Mouse (Mus musculus) midbrain, embryonic 15.5 days (tissue): ENCODE data around the gene Prdm11. TPM values are rescaled to one million over a fixed set of nuclear protein-coding genes. Genes with fewer than 3 reads are reported as not detected.

Experiments used
- ATAC-seq: fragments of 200-750 bp; cut with Nextera tagmentation; replicated peaks from 2 replicates; pipeline ENCODE4 v1.8.0; 2017; ENCODE audit warnings: moderate TSS enrichment
- H3K27ac ChIP-seq: fragments of 300-500 bp; sonication (generic); 2 replicates; pipeline ENCODE4 v1.5.1; 2015; ENCODE audit warnings: mild to moderate bottlenecking, inconsistent platforms
- H3K27me3 ChIP-seq: fragments of 300-500 bp; sonication (generic); replicated peaks from 2 replicates; pipeline ENCODE4 v1.6.1; 2015; ENCODE audit warnings: inconsistent platforms
- H3K36me3 ChIP-seq: fragments of 300-500 bp; sonication (generic); replicated peaks from 2 replicates; pipeline ENCODE4 v1.6.1; 2015; ENCODE audit warnings: inconsistent platforms
- H3K4me1 ChIP-seq: fragments of 300-500 bp; sonication (generic); 2 replicates; pipeline ENCODE4 v1.6.1; 2015; ENCODE audit warnings: inconsistent platforms
- H3K4me2 ChIP-seq: fragments of 300-500 bp; sonication (generic); 2 replicates; pipeline ENCODE4 v1.6.1; 2015; ENCODE audit warnings: inconsistent platforms, mild to moderate bottlenecking, moderate library complexity
- H3K4me3 ChIP-seq: fragments of 300-500 bp; sonication (generic); 2 replicates; pipeline ENCODE4 v1.5.1; 2015; ENCODE audit warnings: mild to moderate bottlenecking, inconsistent platforms
- H3K9ac ChIP-seq: fragments of 300-500 bp; sonication (generic); 2 replicates; pipeline ENCODE4 v1.6.1; 2015; ENCODE audit warnings: mild to moderate bottlenecking, inconsistent platforms
- H3K9me3 ChIP-seq: fragments of 300-500 bp; sonication (generic); 2 replicates; pipeline ENCODE4 v1.6.1; 2016; ENCODE audit warnings: inconsistent platforms
- WGBS: fragments of 180-500 bp; shearing (Covaris S2); methylation state at CpG from one replicate; pipeline ENCODE4 v1.1.7; 2015; ENCODE audit warnings: mixed read lengths; 5-methylcytosine and 5-hydroxymethylcytosine counted together
- polyA plus RNA-seq: library from polyadenylated mRNA; unstranded; fragments of >200 nt; fragmentation: Nextera tagmentation; extraction: Ambion mirVana; gene quantifications from 2 replicates; pipeline ENCODE4 v1.2.1, GENCODE M21; 2015

Prdm11 gene
- polyA plus RNA-seq, 1 experiment from 2014 or later = 3.5 TPM

DNA sequence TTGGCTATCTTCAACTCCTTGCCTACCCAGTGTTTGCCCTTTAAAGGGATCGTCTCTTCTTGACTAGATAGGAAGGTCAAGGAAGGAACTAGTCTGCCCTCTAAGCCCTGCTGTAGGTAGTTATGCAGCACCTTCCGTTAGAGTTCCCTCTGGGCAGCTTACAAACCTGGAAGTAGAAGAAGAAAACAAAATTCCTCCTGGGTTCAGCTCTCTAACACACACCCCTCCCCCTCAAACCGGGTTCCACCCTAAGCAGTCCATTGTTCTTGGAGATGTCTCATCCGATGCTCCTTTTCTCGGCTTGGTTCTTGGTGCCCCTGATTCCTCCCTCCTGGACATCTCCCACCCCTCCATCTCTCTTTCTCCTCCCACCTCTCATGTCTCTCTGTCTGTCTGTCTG is 116.3 kb downstream of the Prdm11 start:
- 74% methylated on average over 5 of the region's 5 CpGs for WGBS
- Histone ChIP-seq H3K27me3 (no peaks in the 10 kb centered on the region), H3K27ac (no peak overlapping the region), H3K9me3 (no peaks in the 10 kb centered on the region), H3K4me1 (peaks cover 19% of the 10 kb centered on the region), H3K9ac (no peak overlapping the region), H3K36me3 (no peaks in the 10 kb centered on the region), H3K4me3 (no peak overlapping the region), H3K4me2 (no peak overlapping the region)
- no peak for ATAC-seq

- H3K36me3 ChIP-seq = no peaks in the 10 kb centered on the region
- no peak for ATAC-seq
- H3K4me1 ChIP-seq = peaks cover 28% of the 10 kb centered on the region
- H3K27me3 ChIP-seq = no peaks in the 10 kb centered on the region
- H3K4me3 ChIP-seq = no peak overlapping the region
- H3K4me2 ChIP-seq = no peak overlapping the region
- no peaks in the 10 kb centered on the region for H3K9me3 ChIP-seq
- no peak overlapping the region for H3K27ac ChIP-seq
- H3K9ac ChIP-seq = no peak overlapping the region
- 55% methylated on average over 6 of the region's 6 CpGs for WGBS
Measured at GRCm38 (mm10) chr2:92924677-92925259, 121.2 kb downstream of the Prdm11 start.

- Histone ChIP-seq H3K27me3 (no peaks in the 10 kb centered on the region), H3K36me3 (no peaks in the 10 kb centered on the region), H3K4me1 (peaks cover 51% of the 10 kb centered on the region), H3K9ac (no peak overlapping the region), H3K27ac (peak overlapping the region; percentile 51), H3K4me2 (no peak overlapping the region), H3K9me3 (no peaks in the 10 kb centered on the region), H3K4me3 (no peak overlapping the region)
- 22% methylated on average over 4 of the region's 4 CpGs for WGBS
- ATAC-seq = peak; percentile 81
Measured at GRCm38 (mm10) chr2:92920709-92921108, 125.3 kb downstream of the Prdm11 start.

GRCm38 (mm10) chr2:92917405-92918142 is 128.4 kb downstream of the Prdm11 start:
- peak overlapping the region; percentile 10 for H3K27ac ChIP-seq
- H3K4me1 ChIP-seq = peaks cover 76% of the 10 kb centered on the region
- no peak overlapping the region for H3K9ac ChIP-seq
- no peaks in the 10 kb centered on the region for H3K9me3 ChIP-seq
- H3K27me3 ChIP-seq = no peaks in the 10 kb centered on the region
- 40% methylated on average over 7 of the region's 7 CpGs for WGBS
- H3K4me3 ChIP-seq = peak overlapping the region; percentile 17
- ATAC-seq = no peak
- H3K36me3 ChIP-seq = no peaks in the 10 kb centered on the region
- H3K4me2 ChIP-seq = peak overlapping the region; percentile 62

- Histone ChIP-seq H3K9me3 (no peaks in the 10 kb centered on the region), H3K27ac (peak overlapping the region; percentile 69), H3K27me3 (no peaks in the 10 kb centered on the region), H3K36me3 (no peaks in the 10 kb centered on the region), H3K4me3 (peak overlapping the region; percentile 49), H3K4me2 (peak overlapping the region; percentile 62), H3K4me1 (peaks cover 82% of the 10 kb centered on the region), H3K9ac (peak overlapping the region; percentile 54)
- WGBS = 5% methylated on average over 9 of the region's 10 CpGs
- 0 out of 2 replicates have a peak, but pooled peaks have one; percentile 2 for ATAC-seq
Measured at GRCm38 (mm10) chr2:92915659-92916631, 130.0 kb downstream of the Prdm11 start.

Other genes starting within 250 kb of the Prdm11 start
- gene Syt13, start 131.1 kb downstream of the Prdm11 start, polyA plus RNA-seq = 85.8 and 88.7 TPM in 2 replicates
- 128 and 138 TPM in 2 replicates for gene Trp53i11, start 141.4 kb upstream of the Prdm11 start, polyA plus RNA-seq